Mouse (Mus musculus): ENCODE results near the gene Pef1.

DNA sequence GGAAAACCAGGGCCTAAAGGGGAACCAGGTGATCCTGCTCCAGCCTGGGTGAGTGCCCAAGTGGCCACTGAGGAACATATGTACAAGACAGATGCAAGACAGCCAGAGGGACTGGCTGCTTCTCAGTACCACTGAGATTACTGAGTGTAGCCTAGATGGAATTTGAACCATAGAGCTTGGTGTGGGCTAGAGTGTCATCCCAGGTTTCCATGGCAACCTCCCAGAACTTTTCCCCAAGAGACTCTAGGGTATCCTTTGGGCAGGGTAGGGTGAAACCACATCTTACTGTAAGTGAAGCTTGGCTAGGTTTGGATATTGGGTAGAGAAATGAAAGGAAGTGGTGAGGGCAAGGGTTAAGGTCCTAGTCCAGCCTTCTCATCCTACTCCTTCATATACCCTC, 41.4 kb upstream of the Pef1 start:
- TF ChIP-seq ZC3H11A (IDR thresholded peaks at IDR 0.05; ENCODE audit: borderline replicate concordance, low read depth, low read length) (no peak), HCFC1 (IDR thresholded peaks at IDR 0.05; ENCODE audit: borderline replicate concordance, insufficient read depth, low read length) (no peak), CHD2 (IDR thresholded peaks at IDR 0.05; ENCODE audit: low read depth, low read length) (no peak), ZNF384 (IDR thresholded peaks at IDR 0.05; ENCODE audit: low read depth, low read length) (no peak)
